Mouse (Mus musculus) ES-CJ7 (cell line): Measurements from ENCODE around the gene Mical3.
A peak's percentile ranks its signal among the peaks of the same experiment; 100 is the strongest.

Experiments
- DNase-seq: peaks from one replicate; pipeline ENCODE4 v3.0.0; 2011; ENCODE audit warnings: low read depth, low spot score

Gene Mical3

GRCm38 (mm10) chr6:121084050-121084480 is 46.7 kb downstream of the Mical3 start:
- no peak for DNase-seq

- DNase-seq, result no peak
Measured at GRCm38 (mm10) chr6:121082094-121082473, 48.7 kb downstream of the Mical3 start.

GRCm38 (mm10) chr6:121081288-121082093 is 49.3 kb downstream of the Mical3 start:
- DNase-seq, result no peak

- DNase-seq, result no peak
Measured at GRCm38 (mm10) chr6:121078175-121078574, 52.6 kb downstream of the Mical3 start.

GRCm38 (mm10) chr6:121076929-121077566 is 53.8 kb downstream of the Mical3 start:
- peak; percentile 37 for DNase-seq

- DNase-seq, result no peak
Measured at GRCm38 (mm10) chr6:121075763-121076162, 55.0 kb downstream of the Mical3 start.

GRCm38 (mm10) chr6:121073312-121073711 is 57.5 kb downstream of the Mical3 start:
- DNase-seq, result no peak

GRCm38 (mm10) chr6:121072615-121073014 is 58.2 kb downstream of the Mical3 start:
- no peak for DNase-seq

- no peak for DNase-seq
Measured at GRCm38 (mm10) chr6:121070584-121071230, 60.1 kb downstream of the Mical3 start.

GRCm38 (mm10) chr6:121069156-121069555 is 61.6 kb downstream of the Mical3 start:
- DNase-seq, result no peak

GRCm38 (mm10) chr6:121068087-121068464 is 62.7 kb downstream of the Mical3 start:
- no peak for DNase-seq

GRCm38 (mm10) chr6:121067426-121068086 is 63.2 kb downstream of the Mical3 start:
- DNase-seq, result no peak

GRCm38 (mm10) chr6:121066761-121067160 is 64.0 kb downstream of the Mical3 start:
- no peak for DNase-seq

GRCm38 (mm10) chr6:121064356-121065015 is 66.3 kb downstream of the Mical3 start:
- DNase-seq, result peak; percentile 93

GRCm38 (mm10) chr6:121063771-121064170 is 67.0 kb downstream of the Mical3 start:
- DNase-seq, result no peak

GRCm38 (mm10) chr6:121062891-121063408 is 67.8 kb downstream of the Mical3 start:
- no peak for DNase-seq

GRCm38 (mm10) chr6:121058039-121058438 is 72.8 kb downstream of the Mical3 start:
- DNase-seq, result no peak

GRCm38 (mm10) chr6:121057181-121057956 is 73.4 kb downstream of the Mical3 start:
- no peak for DNase-seq

GRCm38 (mm10) chr6:121055496-121055895 is 75.3 kb downstream of the Mical3 start:
- no peak for DNase-seq

GRCm38 (mm10) chr6:121054908-121055307 is 75.9 kb downstream of the Mical3 start:
- DNase-seq, result no peak
